Mouse (Mus musculus): ENCODE results near the gene Ampd2. TPM values are rescaled to one million over a fixed set of nuclear protein-coding genes. Genes with fewer than 3 reads are reported as not detected.
A peak's percentile ranks its signal among the peaks of the same experiment; 100 is the strongest.

Gene Ampd2
- total and polyA plus RNA-seq, 3 experiments: 54.9 to 201 TPM; not detected in 1

DNA sequence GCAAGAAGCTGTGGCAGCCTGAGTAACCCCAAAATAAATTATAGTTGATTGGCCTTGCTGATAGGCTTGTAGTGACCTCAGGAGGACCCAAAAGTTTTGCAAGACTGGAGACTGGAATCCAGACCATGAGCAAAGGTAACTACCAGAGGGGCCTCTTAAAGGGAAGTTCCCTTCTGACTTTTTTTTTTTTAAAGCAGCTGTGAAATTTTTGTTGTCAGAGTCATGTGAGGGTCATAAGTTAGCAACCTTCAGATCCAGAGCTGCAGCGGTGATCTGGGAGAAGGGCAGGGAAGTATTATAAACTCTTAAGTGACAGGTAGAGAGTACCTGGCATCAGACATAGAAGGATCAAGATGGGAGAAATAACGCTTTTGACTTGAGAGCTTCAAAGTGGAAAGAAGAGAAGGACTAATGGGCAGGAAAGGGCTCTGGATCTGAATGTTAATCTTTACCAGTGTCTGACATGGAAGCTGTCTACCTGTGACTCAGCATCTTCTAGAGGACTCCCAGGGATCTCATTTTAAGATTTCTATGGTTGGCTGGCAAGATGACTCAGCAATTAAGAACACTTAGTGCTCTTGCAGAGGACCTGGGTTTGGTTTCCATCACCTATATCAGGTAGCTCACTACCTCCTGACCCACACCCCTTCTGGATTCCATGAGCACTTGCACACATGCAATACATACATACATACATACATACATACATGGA, 39.4 kb downstream of the Ampd2 start:
- H3K79me2 ChIP-seq (ENCODE audit: control insufficient read depth, insufficient read depth, low read length, poor library complexity): no peaks in the 10 kb centered on the region
- peak; percentile 63 for TF ChIP-seq ETS1 (IDR thresholded peaks at IDR 0.05; ENCODE audit: low read depth, low read length)
- TF ChIP-seq ZNF384 (IDR thresholded peaks at IDR 0.05; ENCODE audit: low read depth, low read length): peak; percentile 82
- TF ChIP-seq KAT2A (conservative IDR thresholded peaks at IDR 0.05; ENCODE audit: low read depth, low read length): no peak
- TF ChIP-seq CHD1 (IDR thresholded peaks at IDR 0.05; ENCODE audit: low read depth, low read length): no peak
- peak; percentile 73; the same call in 1 of the 2 replicates for TF ChIP-seq GABPA (IDR thresholded peaks at IDR 0.05; ENCODE audit: low read depth, low read length)
- peak; percentile 77; the same call in 1 of the 2 replicates for TF ChIP-seq MAFK (IDR thresholded peaks at IDR 0.05; ENCODE audit: borderline replicate concordance, low read depth, low read length)
- no peak for TF ChIP-seq RCOR1 (IDR thresholded peaks at IDR 0.05; ENCODE audit: low read depth, low read length)
- no peak for TF ChIP-seq ELF1 (IDR thresholded peaks at IDR 0.05; ENCODE audit: low read depth, low read length)
- peaks cover 0 to 14% of the 10 kb centered on the region in 2 experiments; a peak in 2 of 4 replicates for H3K36me3 ChIP-seq (ENCODE audit: control insufficient read depth in 1 of 2, insufficient read depth in 2 of 2, low read length in 2 of 2)
- H3K9ac ChIP-seq (ENCODE audit: control insufficient read depth, low read depth, low read length, poor library complexity, severe bottlenecking): no peak overlapping the region
- H3K4me3 ChIP-seq (ENCODE audit: control insufficient read depth in 1 of 2, insufficient read depth in 1 of 2, low read depth in 2 of 2, low read length in 2 of 2): no peak overlapping the region
- peaks cover 4% of the 10 kb centered on the region in 2 experiments; a peak in 3 of 4 replicates for H3K27me3 ChIP-seq (ENCODE audit: control insufficient read depth in 1 of 2, insufficient read depth in 2 of 2, low read length in 2 of 2)
- peak; percentile 68 for DNase-seq (ENCODE audit: low read depth, low spot score)
- H3K27ac ChIP-seq (ENCODE audit: control insufficient read depth, low read depth, low read length): no peak overlapping the region
- H3K9me3 ChIP-seq (replicated peaks; ENCODE audit: insufficient read depth, low read length): no peaks in the 10 kb centered on the region
- peaks cover 2 to 15% of the 10 kb centered on the region in 2 experiments for H3K4me1 ChIP-seq (ENCODE audit: control insufficient read depth in 1 of 2, insufficient read depth in 2 of 2, low read length in 2 of 2)

DNA sequence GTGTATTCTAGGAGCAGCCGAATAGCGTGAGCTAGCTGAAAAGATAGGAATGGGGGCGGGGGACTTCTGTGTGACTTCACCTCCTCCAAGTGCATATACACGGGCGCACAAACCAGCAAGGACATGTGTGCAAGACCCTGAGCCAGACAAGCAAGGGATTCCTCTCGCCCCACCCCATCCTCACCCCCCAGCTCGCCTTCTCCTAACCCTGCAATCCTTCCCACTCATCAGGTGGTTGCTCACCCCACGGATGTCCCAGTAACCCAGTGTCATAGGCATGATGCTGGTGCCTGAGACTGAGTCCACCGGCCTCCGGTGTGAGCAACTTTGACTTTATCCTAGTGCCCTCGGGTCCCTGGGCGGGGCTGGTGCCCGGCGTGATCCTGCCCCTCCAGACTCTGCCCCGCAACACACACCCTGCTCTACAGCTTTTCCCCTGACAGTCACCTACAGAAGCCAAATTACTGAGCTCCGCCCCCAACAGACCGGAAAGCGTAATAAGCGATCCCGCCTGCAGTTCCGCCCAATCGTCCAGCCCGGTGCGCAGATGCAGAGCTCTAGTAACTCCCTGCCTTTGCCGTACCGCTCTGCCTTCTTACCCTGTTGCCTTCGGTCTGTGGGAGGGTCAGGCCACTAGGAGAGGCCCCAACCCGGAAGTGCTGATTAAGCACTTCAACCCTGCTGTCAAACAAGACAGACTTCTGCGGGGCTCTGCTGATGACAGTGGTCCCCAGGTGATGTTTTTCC, 41.9 kb downstream of the Ampd2 start, which contains the start of gene Gstm4:
Gene Gstm4, minus strand, starts transcription at position 501 of the 747 bp plus-strand sequence.
- Histone ChIP-seq H3K4me3 (ENCODE audit: control insufficient read depth in 1 of 2, insufficient read depth in 1 of 2, low read depth in 2 of 2, low read length in 2 of 2) (peak within 1 kb of the TSS; percentile 70 to 75), H3K4me1 (ENCODE audit: control insufficient read depth in 1 of 2, insufficient read depth in 2 of 2, low read length in 2 of 2) (peaks cover 2 to 15% of the 10 kb centered on the region in 2 experiments)
- TF ChIP-seq ELF1 (IDR thresholded peaks at IDR 0.05; ENCODE audit: low read depth, low read length) (peak; percentile 96), POLR2AphosphoS2 (IDR thresholded peaks at IDR 0.05; ENCODE audit: low read length) (no peak; the same call in 1 of the 2 replicates), KAT2A (conservative IDR thresholded peaks at IDR 0.05; ENCODE audit: low read depth, low read length) (peak; percentile 31; the same call in 1 of the 2 replicates), CHD1 (IDR thresholded peaks at IDR 0.05; ENCODE audit: low read depth, low read length) (no peak), ZNF384 (IDR thresholded peaks at IDR 0.05; ENCODE audit: low read depth, low read length) (no peak), NRF1 (IDR thresholded peaks at IDR 0.05; ENCODE audit: insufficient read depth, low read depth, low read length, poor library complexity, severe bottlenecking) (peak; percentile 75), GATA1 (IDR thresholded peaks at IDR 0.05; ENCODE audit: low read depth, low read length) (no peak), BHLHE40 (IDR thresholded peaks at IDR 0.05; ENCODE audit: borderline replicate concordance, low read depth, low read length) (no peak), MAFK (IDR thresholded peaks at IDR 0.05; ENCODE audit: borderline replicate concordance, low read depth, low read length) (peak; percentile 99), RCOR1 (IDR thresholded peaks at IDR 0.05; ENCODE audit: low read depth, low read length) (no peak), CTCF (IDR thresholded peaks at IDR 0.05 in 2 of 3, conservative IDR thresholded peaks at IDR 0.05 in 1 of 3; ENCODE audit: control insufficient read depth in 1 of 3, insufficient read depth in 1 of 3, low read depth in 2 of 3, low read length in 3 of 3, poor library complexity in 1 of 3, severe bottlenecking in 1 of 3) (no peak), NELFE (IDR thresholded peaks at IDR 0.05; ENCODE audit: low read depth, low read length) (peak; percentile 70; the same call in 1 of the 2 replicates), ZMIZ1 (IDR thresholded peaks at IDR 0.05; ENCODE audit: low read depth, low read length) (peak; percentile 58; the same call in 1 of the 2 replicates), MYC (IDR thresholded peaks at IDR 0.05; ENCODE audit: low read depth, low read length) (no peak), SIN3A (IDR thresholded peaks at IDR 0.05; ENCODE audit: low read length) (peak; percentile 81), ETS1 (IDR thresholded peaks at IDR 0.05; ENCODE audit: low read depth, low read length) (peak; percentile 68; the same call in 1 of the 2 replicates), HCFC1 (IDR thresholded peaks at IDR 0.05; ENCODE audit: low read depth, low read length) (peak; percentile 78), TBP (IDR thresholded peaks at IDR 0.05; ENCODE audit: low read depth, low read length) (peak; percentile 74), EP300 (IDR thresholded peaks at IDR 0.05; ENCODE audit: low read depth in 1 of 2, low read length in 2 of 2) (no peak), POLR2A (IDR thresholded peaks at IDR 0.05; ENCODE audit: control insufficient read depth in 1 of 2, insufficient read depth in 1 of 2, low read depth in 1 of 2, low read length in 2 of 2, poor library complexity in 1 of 2) (peak; percentile 54 to 82; a peak in 3 of 4 replicates), TCF12 (IDR thresholded peaks at IDR 0.05; ENCODE audit: low read depth, low read length) (peak; percentile 59), MXI1 (IDR thresholded peaks at IDR 0.05; ENCODE audit: low read depth, low read length) (no peak; the same call in 1 of the 2 replicates), MYB (IDR thresholded peaks at IDR 0.05; ENCODE audit: low read depth, low read length) (no peak), USF2 (IDR thresholded peaks at IDR 0.05; ENCODE audit: borderline replicate concordance in 1 of 2, insufficient read depth in 1 of 2, low read depth in 1 of 2, low read length in 2 of 2) (no peak), ZC3H11A (IDR thresholded peaks at IDR 0.05; ENCODE audit: low read depth, low read length) (no peak)

More for the DNA sequence above, 41.9 kb downstream of the Ampd2 start, which contains the start of gene Gstm4:
- DNase-seq (ENCODE audit: low read depth, low spot score): peak; percentile 95
- Histone ChIP-seq H3K9ac (ENCODE audit: control insufficient read depth, low read depth, low read length, poor library complexity, severe bottlenecking) (peak within 1 kb of the TSS; percentile 60), H3K79me2 (ENCODE audit: control insufficient read depth, insufficient read depth, low read length, poor library complexity) (no peaks in the 10 kb centered on the region), H3K27me3 (ENCODE audit: control insufficient read depth in 1 of 2, insufficient read depth in 2 of 2, low read length in 2 of 2) (no peaks in the 10 kb centered on the region; a peak in 1 of 4 replicates), H3K27ac (ENCODE audit: control insufficient read depth, low read depth, low read length) (peak within 1 kb of the TSS; percentile 25), H3K9me3 (replicated peaks; ENCODE audit: insufficient read depth, low read length) (no peaks in the 10 kb centered on the region), H3K36me3 (ENCODE audit: control insufficient read depth in 1 of 2, insufficient read depth in 2 of 2, low read length in 2 of 2) (peaks cover 0 to 14% of the 10 kb centered on the region in 2 experiments; a peak in 2 of 4 replicates)
